Mouse (Mus musculus): ENCODE measurements around the gene Mb21d2. TPM values are rescaled to one million over a fixed set of nuclear protein-coding genes. Genes with fewer than 3 reads are reported as not detected.

Gene Mb21d2
- total and polyA plus RNA-seq, 3 experiments: not detected

- no peak for TF ChIP-seq EP300 (IDR thresholded peaks at IDR 0.05; ENCODE audit: low read length)
- no peak for TF ChIP-seq HCFC1 (IDR thresholded peaks at IDR 0.05; ENCODE audit: low read depth, low read length)
- no peak for TF ChIP-seq RCOR1 (conservative IDR thresholded peaks at IDR 0.05; ENCODE audit: low read depth, low read length)
- no peak for TF ChIP-seq GABPA (IDR thresholded peaks at IDR 0.05; ENCODE audit: insufficient replicate concordance, low read depth, low read length)
- no peak for TF ChIP-seq IRF4 (IDR thresholded peaks at IDR 0.05; ENCODE audit: low read depth, low read length)
- TF ChIP-seq CTCF (conservative IDR thresholded peaks at IDR 0.05 in 1 of 2, IDR thresholded peaks at IDR 0.05 in 1 of 2; ENCODE audit: low read depth in 2 of 2, low read length in 2 of 2): peak in 1 of 2 experiments; percentile 32; a peak in 2 of 4 replicates
- no peak for TF ChIP-seq BHLHE40 (IDR thresholded peaks at IDR 0.05; ENCODE audit: low read depth, low read length)
- TF ChIP-seq RAD21 (IDR thresholded peaks at IDR 0.05; ENCODE audit: low read depth, low read length): peak; percentile 14
- no peak for TF ChIP-seq MXI1 (IDR thresholded peaks at IDR 0.05; ENCODE audit: low read depth, low read length)
- no peak for TF ChIP-seq ETS1 (conservative IDR thresholded peaks at IDR 0.05; ENCODE audit: low read depth, low read length)
- TF ChIP-seq NELFE (IDR thresholded peaks at IDR 0.05; ENCODE audit: low read depth, low read length): no peak
- no peak for TF ChIP-seq MYC (IDR thresholded peaks at IDR 0.05; ENCODE audit: low read depth, low read length)
- H3K36me3 ChIP-seq (replicated peaks in 1 of 2; ENCODE audit: control insufficient read depth in 1 of 2, insufficient read depth in 1 of 2, low read length in 1 of 2): no peaks in the 10 kb centered on the region
- in situ Hi-C loops (cut with MboI; ENCODE audit: low pct_ligation_motif_present, low pct_unique_long_range_greater_than_20kb, low sequenced_read_pairs): loop anchor here (25.0 kb wide), 1 partner anchor 724 kb away; no protein-coding TSS in a partner anchor
- no peak overlapping the region for H3K27ac ChIP-seq (ENCODE audit: insufficient read depth, low read depth)
- H3K4me1 ChIP-seq (ENCODE audit: control insufficient read depth in 1 of 2, insufficient read depth in 2 of 2): no peaks in the 10 kb centered on the region
- no peak overlapping the region for H3K4me3 ChIP-seq (replicated peaks in 1 of 3; ENCODE audit: low read depth in 2 of 3, low read length in 2 of 3, poor library complexity in 1 of 3)
- H3K79me2 ChIP-seq (replicated peaks; ENCODE audit: control insufficient read depth, extremely low read depth, insufficient read depth, poor library complexity, severe bottlenecking): no peaks in the 10 kb centered on the region
- H3K9ac ChIP-seq (ENCODE audit: insufficient read depth, low read depth): no peak overlapping the region
- DNase-seq (ENCODE audit: extremely low read depth): no peak
- H3K4me2 ChIP-seq (ENCODE audit: insufficient read depth, low read depth, poor library complexity, severe bottlenecking): no peak overlapping the region
- peaks cover 94% of the 10 kb centered on the region for H3K9me3 ChIP-seq (replicated peaks; ENCODE audit: low read length)
- no peaks in the 10 kb centered on the region for H3K27me3 ChIP-seq (replicated peaks)
- dilution Hi-C loops (cut with MboI; ENCODE audit: extremely low pct_ligation_motif_present, extremely low pct_unique_long_range_greater_than_20kb, low sequenced_read_pairs): no loop called here
Observed at GRCm38 (mm10) chr16:28838016-28838415, 91.5 kb downstream of the Mb21d2 start.

- H3K4me3 ChIP-seq (replicated peaks in 1 of 3; ENCODE audit: low read depth in 2 of 3, low read length in 2 of 3, poor library complexity in 1 of 3): no peak overlapping the region
- no peak overlapping the region for H3K4me2 ChIP-seq (ENCODE audit: insufficient read depth, low read depth, poor library complexity, severe bottlenecking)
- no peaks in the 10 kb centered on the region for H3K36me3 ChIP-seq (replicated peaks in 1 of 2; ENCODE audit: control insufficient read depth in 1 of 2, insufficient read depth in 1 of 2, low read length in 1 of 2)
- dilution Hi-C loops (cut with MboI; ENCODE audit: extremely low pct_ligation_motif_present, extremely low pct_unique_long_range_greater_than_20kb, low sequenced_read_pairs): no loop called here
- TF ChIP-seq HCFC1 (IDR thresholded peaks at IDR 0.05; ENCODE audit: low read depth, low read length): no peak
- no peak for TF ChIP-seq CHD1 (IDR thresholded peaks at IDR 0.05; ENCODE audit: low read depth, low read length)
- TF ChIP-seq ZNF384 (IDR thresholded peaks at IDR 0.05; ENCODE audit: low read depth, low read length): no peak
- TF ChIP-seq ETS1 (conservative IDR thresholded peaks at IDR 0.05; ENCODE audit: low read depth, low read length): no peak
- TF ChIP-seq POLR2AphosphoS2 (IDR thresholded peaks at IDR 0.05; ENCODE audit: low read depth, low read length): no peak
- TF ChIP-seq TCF12 (IDR thresholded peaks at IDR 0.05; ENCODE audit: low read depth, low read length): no peak
- TF ChIP-seq ZC3H11A (IDR thresholded peaks at IDR 0.05; ENCODE audit: low read depth, low read length): no peak
- no peak for TF ChIP-seq ZMIZ1 (IDR thresholded peaks at IDR 0.05; ENCODE audit: low read depth, low read length)
- TF ChIP-seq KAT2A (IDR thresholded peaks at IDR 0.05; ENCODE audit: insufficient replicate concordance, low read length): no peak
- TF ChIP-seq BHLHE40 (IDR thresholded peaks at IDR 0.05; ENCODE audit: low read depth, low read length): no peak
- TF ChIP-seq NELFE (IDR thresholded peaks at IDR 0.05; ENCODE audit: low read depth, low read length): no peak
- TF ChIP-seq TBP (conservative IDR thresholded peaks at IDR 0.05; ENCODE audit: low read depth, low read length): no peak
- TF ChIP-seq RAD21 (IDR thresholded peaks at IDR 0.05; ENCODE audit: low read depth, low read length): no peak
- no peak for TF ChIP-seq CHD2 (IDR thresholded peaks at IDR 0.05; ENCODE audit: low read length)
- no peak for TF ChIP-seq E2F4 (IDR thresholded peaks at IDR 0.05; ENCODE audit: insufficient replicate concordance, low read depth, low read length)
- no peak for TF ChIP-seq USF1 (IDR thresholded peaks at IDR 0.05; ENCODE audit: low read depth, low read length)
- TF ChIP-seq UBTF (IDR thresholded peaks at IDR 0.05; ENCODE audit: low read depth, low read length): no peak
- TF ChIP-seq PAX5 (IDR thresholded peaks at IDR 0.05; ENCODE audit: low read length): no peak
- TF ChIP-seq JUN (IDR thresholded peaks at IDR 0.05; ENCODE audit: insufficient read depth, low read depth, low read length): no peak
- no peaks in the 10 kb centered on the region for H3K4me1 ChIP-seq (ENCODE audit: control insufficient read depth in 1 of 2, insufficient read depth in 2 of 2)
- in situ Hi-C loops (cut with MboI; ENCODE audit: low pct_ligation_motif_present, low pct_unique_long_range_greater_than_20kb, low sequenced_read_pairs): loop anchor here (25.0 kb wide), 1 partner anchor 730 kb away; no protein-coding TSS in a partner anchor
- no peak overlapping the region for H3K9ac ChIP-seq (ENCODE audit: insufficient read depth, low read depth)
- peaks cover 90% of the 10 kb centered on the region for H3K9me3 ChIP-seq (replicated peaks; ENCODE audit: low read length)
- no peaks in the 10 kb centered on the region for H3K27me3 ChIP-seq (replicated peaks)
- H3K27ac ChIP-seq (ENCODE audit: insufficient read depth, low read depth): no peak overlapping the region
- DNase-seq (ENCODE audit: extremely low read depth): no peak
- H3K79me2 ChIP-seq (replicated peaks; ENCODE audit: control insufficient read depth, extremely low read depth, insufficient read depth, poor library complexity, severe bottlenecking): no peaks in the 10 kb centered on the region
Observed at GRCm38 (mm10) chr16:28832085-28832635, 97.3 kb downstream of the Mb21d2 start.

All from CH12.LX (cell line).